Mouse (Mus musculus): ENCODE measurements around the gene Syngr3. TPM values are rescaled to one million over a fixed set of nuclear protein-coding genes. Genes with fewer than 3 reads are reported as not detected.

Gene Syngr3
- polyA plus RNA-seq (2014; fragmentation: Illumina TruSeq; extraction: RNeasy Lipid Tissue Mini Kit (QIAGEN cat#74804); ENCODE audit: low read depth, low replicate concordance) = 1.1 TPM

GRCm38 (mm10) chr17:24689251-24690081 is at the start of gene Syngr3:
Gene Syngr3 (minus strand): TSS chr17:24689955.

GRCm38 (mm10) chr17:24736330-24737051 is 46.7 kb upstream of the Syngr3 start, which contains the start of gene Msrb1:
Gene Msrb1 (plus strand): TSS chr17:24736642.

GRCm38 (mm10) chr17:24727618-24728017 is 37.9 kb upstream of the Syngr3 start, which contains the start of gene Rpl3l:
Gene Rpl3l (plus strand): TSS chr17:24727820.

GRCm38 (mm10) chr17:24724184-24724583 is 34.4 kb upstream of the Syngr3 start, which contains the start of gene Ndufb10:
Gene Ndufb10 (minus strand): TSS chr17:24724478.

GRCm38 (mm10) chr17:24717943-24718342 is 28.2 kb upstream of the Syngr3 start, which contains the start of the genes Rnf151 and Rps2:
Gene Rnf151 (minus strand): TSS chr17:24718063.
Gene Rps2 (plus strand): TSS chr17:24718116.

GRCm38 (mm10) chr17:24706982-24707800 is 17.4 kb upstream of the Syngr3 start, which contains the start of gene Tbl3:
Gene Tbl3 (minus strand): TSS chr17:24707660.

GRCm38 (mm10) chr17:24696011-24696697 is 6.4 kb upstream of the Syngr3 start, which contains the start of the genes Gfer and Noxo1:
Gene Gfer (minus strand): TSS chr17:24696156.
Gene Noxo1 (plus strand): TSS chr17:24696234.

GRCm38 (mm10) chr17:24669545-24670245 is 20.1 kb downstream of the Syngr3 start, which contains the start of gene Zfp598:
Gene Zfp598 (plus strand): TSS chr17:24669687.

GRCm38 (mm10) chr17:24658017-24658758 is 31.6 kb downstream of the Syngr3 start, which contains the start of gene Npw:
Gene Npw (minus strand): TSS chr17:24658457.

GRCm38 (mm10) chr17:24650070-24650616 is 39.6 kb downstream of the Syngr3 start, which contains the start of gene Slc9a3r2:
Gene Slc9a3r2 (minus strand): TSS chr17:24650327.

Other genes starting within 250 kb of the Syngr3 start
- gene Dnase1l2, start 246.8 kb downstream of the Syngr3 start, polyA plus RNA-seq (2014; fragmentation: Illumina TruSeq; extraction: RNeasy Lipid Tissue Mini Kit (QIAGEN cat#74804); ENCODE audit: low read depth, low replicate concordance) = 0.50 TPM
- 1.5 TPM for gene E4f1, start 219.6 kb downstream of the Syngr3 start, polyA plus RNA-seq (2014; fragmentation: Illumina TruSeq; extraction: RNeasy Lipid Tissue Mini Kit (QIAGEN cat#74804); ENCODE audit: low read depth, low replicate concordance)
- gene Pgp, start 219.6 kb downstream of the Syngr3 start, polyA plus RNA-seq (2014; fragmentation: Illumina TruSeq; extraction: RNeasy Lipid Tissue Mini Kit (QIAGEN cat#74804); ENCODE audit: low read depth, low replicate concordance) = 35.8 TPM
- not detected for gene Bricd5, start 216.1 kb downstream of the Syngr3 start, polyA plus RNA-seq (2014; fragmentation: Illumina TruSeq; extraction: RNeasy Lipid Tissue Mini Kit (QIAGEN cat#74804); ENCODE audit: low read depth, low replicate concordance)
- 3.3 TPM for gene Mlst8, start 210.9 kb downstream of the Syngr3 start, polyA plus RNA-seq (2014; fragmentation: Illumina TruSeq; extraction: RNeasy Lipid Tissue Mini Kit (QIAGEN cat#74804); ENCODE audit: low read depth, low replicate concordance)
- 0.09 TPM for gene Caskin1, start 201.4 kb downstream of the Syngr3 start, polyA plus RNA-seq (2014; fragmentation: Illumina TruSeq; extraction: RNeasy Lipid Tissue Mini Kit (QIAGEN cat#74804); ENCODE audit: low read depth, low replicate concordance)
- gene Traf7, start 162.0 kb downstream of the Syngr3 start, polyA plus RNA-seq (2014; fragmentation: Illumina TruSeq; extraction: RNeasy Lipid Tissue Mini Kit (QIAGEN cat#74804); ENCODE audit: low read depth, low replicate concordance) = 12.6 TPM
- 0.35 TPM for gene Rab26, start 155.7 kb downstream of the Syngr3 start, polyA plus RNA-seq (2014; fragmentation: Illumina TruSeq; extraction: RNeasy Lipid Tissue Mini Kit (QIAGEN cat#74804); ENCODE audit: low read depth, low replicate concordance)
- 12.2 TPM for gene Pkd1, start 140.1 kb downstream of the Syngr3 start, polyA plus RNA-seq (2014; fragmentation: Illumina TruSeq; extraction: RNeasy Lipid Tissue Mini Kit (QIAGEN cat#74804); ENCODE audit: low read depth, low replicate concordance)
- 12.6 TPM for gene Tsc2, start 57.3 kb downstream of the Syngr3 start, polyA plus RNA-seq (2014; fragmentation: Illumina TruSeq; extraction: RNeasy Lipid Tissue Mini Kit (QIAGEN cat#74804); ENCODE audit: low read depth, low replicate concordance)
- gene Nthl1, start 57.3 kb downstream of the Syngr3 start, polyA plus RNA-seq (2014; fragmentation: Illumina TruSeq; extraction: RNeasy Lipid Tissue Mini Kit (QIAGEN cat#74804); ENCODE audit: low read depth, low replicate concordance) = 0.35 TPM
- gene Slc9a3r2, start 39.6 kb downstream of the Syngr3 start, polyA plus RNA-seq (2014; fragmentation: Illumina TruSeq; extraction: RNeasy Lipid Tissue Mini Kit (QIAGEN cat#74804); ENCODE audit: low read depth, low replicate concordance) = 6.4 TPM
- not detected for gene Npw, start 31.5 kb downstream of the Syngr3 start, polyA plus RNA-seq (2014; fragmentation: Illumina TruSeq; extraction: RNeasy Lipid Tissue Mini Kit (QIAGEN cat#74804); ENCODE audit: low read depth, low replicate concordance)
- gene Zfp598, start 20.3 kb downstream of the Syngr3 start, polyA plus RNA-seq (2014; fragmentation: Illumina TruSeq; extraction: RNeasy Lipid Tissue Mini Kit (QIAGEN cat#74804); ENCODE audit: low read depth, low replicate concordance) = 3.1 TPM
- gene Gfer, start 6.2 kb upstream of the Syngr3 start, polyA plus RNA-seq (2014; fragmentation: Illumina TruSeq; extraction: RNeasy Lipid Tissue Mini Kit (QIAGEN cat#74804); ENCODE audit: low read depth, low replicate concordance) = 13.7 TPM
- gene Noxo1, start 6.3 kb upstream of the Syngr3 start, polyA plus RNA-seq (2014; fragmentation: Illumina TruSeq; extraction: RNeasy Lipid Tissue Mini Kit (QIAGEN cat#74804); ENCODE audit: low read depth, low replicate concordance) = 14.0 TPM
- not detected for gene Tbl3, start 17.7 kb upstream of the Syngr3 start, polyA plus RNA-seq (2014; fragmentation: Illumina TruSeq; extraction: RNeasy Lipid Tissue Mini Kit (QIAGEN cat#74804); ENCODE audit: low read depth, low replicate concordance)
- gene Rnf151, start 28.1 kb upstream of the Syngr3 start, polyA plus RNA-seq (2014; fragmentation: Illumina TruSeq; extraction: RNeasy Lipid Tissue Mini Kit (QIAGEN cat#74804); ENCODE audit: low read depth, low replicate concordance) = not detected
- gene Rps2, start 28.2 kb upstream of the Syngr3 start, polyA plus RNA-seq (2014; fragmentation: Illumina TruSeq; extraction: RNeasy Lipid Tissue Mini Kit (QIAGEN cat#74804); ENCODE audit: low read depth, low replicate concordance) = 513 TPM
- 96.4 TPM for gene Ndufb10, start 34.5 kb upstream of the Syngr3 start, polyA plus RNA-seq (2014; fragmentation: Illumina TruSeq; extraction: RNeasy Lipid Tissue Mini Kit (QIAGEN cat#74804); ENCODE audit: low read depth, low replicate concordance)
- gene Rpl3l, start 37.9 kb upstream of the Syngr3 start, polyA plus RNA-seq (2014; fragmentation: Illumina TruSeq; extraction: RNeasy Lipid Tissue Mini Kit (QIAGEN cat#74804); ENCODE audit: low read depth, low replicate concordance) = not detected
- 5.8 TPM for gene Msrb1, start 46.7 kb upstream of the Syngr3 start, polyA plus RNA-seq (2014; fragmentation: Illumina TruSeq; extraction: RNeasy Lipid Tissue Mini Kit (QIAGEN cat#74804); ENCODE audit: low read depth, low replicate concordance)
- not detected for gene Hs3st6, start 63.0 kb upstream of the Syngr3 start, polyA plus RNA-seq (2014; fragmentation: Illumina TruSeq; extraction: RNeasy Lipid Tissue Mini Kit (QIAGEN cat#74804); ENCODE audit: low read depth, low replicate concordance)
- 0.95 TPM for gene Meiob, start 114.3 kb upstream of the Syngr3 start, polyA plus RNA-seq (2014; fragmentation: Illumina TruSeq; extraction: RNeasy Lipid Tissue Mini Kit (QIAGEN cat#74804); ENCODE audit: low read depth, low replicate concordance)
- 10.6 TPM for gene Hagh, start 150.2 kb upstream of the Syngr3 start, polyA plus RNA-seq (2014; fragmentation: Illumina TruSeq; extraction: RNeasy Lipid Tissue Mini Kit (QIAGEN cat#74804); ENCODE audit: low read depth, low replicate concordance)
- 194 TPM for gene Fahd1, start 160.4 kb upstream of the Syngr3 start, polyA plus RNA-seq (2014; fragmentation: Illumina TruSeq; extraction: RNeasy Lipid Tissue Mini Kit (QIAGEN cat#74804); ENCODE audit: low read depth, low replicate concordance)
- not detected for gene Igfals, start 176.0 kb upstream of the Syngr3 start, polyA plus RNA-seq (2014; fragmentation: Illumina TruSeq; extraction: RNeasy Lipid Tissue Mini Kit (QIAGEN cat#74804); ENCODE audit: low read depth, low replicate concordance)
- 2.7 TPM for gene Nubp2, start 196.4 kb upstream of the Syngr3 start, polyA plus RNA-seq (2014; fragmentation: Illumina TruSeq; extraction: RNeasy Lipid Tissue Mini Kit (QIAGEN cat#74804); ENCODE audit: low read depth, low replicate concordance)
- gene Spsb3, start 196.7 kb upstream of the Syngr3 start, polyA plus RNA-seq (2014; fragmentation: Illumina TruSeq; extraction: RNeasy Lipid Tissue Mini Kit (QIAGEN cat#74804); ENCODE audit: low read depth, low replicate concordance) = not detected
- gene Eme2, start 205.1 kb upstream of the Syngr3 start, polyA plus RNA-seq (2014; fragmentation: Illumina TruSeq; extraction: RNeasy Lipid Tissue Mini Kit (QIAGEN cat#74804); ENCODE audit: low read depth, low replicate concordance) = 2.0 TPM
- 1.8 TPM for gene Mrps34, start 205.2 kb upstream of the Syngr3 start, polyA plus RNA-seq (2014; fragmentation: Illumina TruSeq; extraction: RNeasy Lipid Tissue Mini Kit (QIAGEN cat#74804); ENCODE audit: low read depth, low replicate concordance)
- 1.0 TPM for gene Nme3, start 206.5 kb upstream of the Syngr3 start, polyA plus RNA-seq (2014; fragmentation: Illumina TruSeq; extraction: RNeasy Lipid Tissue Mini Kit (QIAGEN cat#74804); ENCODE audit: low read depth, low replicate concordance)
- gene Mapk8ip3, start 247.0 kb upstream of the Syngr3 start, polyA plus RNA-seq (2014; fragmentation: Illumina TruSeq; extraction: RNeasy Lipid Tissue Mini Kit (QIAGEN cat#74804); ENCODE audit: low read depth, low replicate concordance) = 7.2 TPM